Mouse (Mus musculus) bone marrow, adult 2 months (tissue): Measurements from ENCODE around the gene Bcl2l14.

Experiments used
- CTCF ChIP-seq: fragments of 200-500 bp; IDR thresholded peaks from 2 replicates; pipeline ENCODE4 v1.5.1; 2011; ENCODE audit warnings: low read length, control low read depth; ENCODE audit not compliant: control insufficient read depth, insufficient read depth
- POLR2A ChIP-seq: fragments of 200-500 bp; IDR thresholded peaks from 2 replicates; pipeline ENCODE4 v1.6.1; 2011; ENCODE audit warnings: low read depth, mild to moderate bottlenecking, control low read depth, low read length, borderline replicate concordance; ENCODE audit not compliant: control insufficient read depth

DNA sequence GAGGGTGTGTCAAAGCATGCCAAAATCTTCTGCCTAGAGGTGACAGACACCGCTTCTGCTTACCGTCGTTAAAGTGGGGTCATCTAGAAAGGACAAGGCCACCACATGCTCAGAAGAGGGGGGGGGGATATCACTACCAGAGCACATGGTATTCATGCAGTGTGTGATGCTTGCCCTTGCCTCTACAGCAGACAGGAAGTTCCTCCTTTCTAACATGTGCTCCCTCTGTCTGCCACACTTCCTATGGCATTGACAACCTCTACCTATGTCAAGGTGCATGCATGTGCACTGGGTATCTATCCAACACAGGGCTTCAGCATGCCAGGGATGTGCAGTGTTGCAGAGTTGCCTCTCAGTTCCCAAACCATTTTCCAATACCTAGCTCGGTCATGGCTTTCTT lies 36.0 kb upstream of the Bcl2l14 start:
- no peak for TF ChIP-seq POLR2A
- no peak for TF ChIP-seq CTCF
